Comparison of ENCODE assay signal across 20 mouse cellular contexts in genomic region chr12:95994963-95995362, GRCm38 (mm10).
DNase-seq lines count a peak whose midpoint lies in the region; ATAC-seq and TF ChIP-seq lines count a peak whose summit lies in the region.
"Had no signal": no experiment of that assay in that cellular context is flagged by ENCODE, and none has a peak within 500 bp of the region (broad histone marks: within the 10 kb centered on the region; RNA-seq: fewer than 3 reads in every experiment).

No protein-coding gene starts in this region.

- 16% methylated on average over 2 of the region's 2 CpGs for WGBS in limb, embryonic 14.5 days

- H3K4me2 ChIP-seq in limb, embryonic 14.5 days (replicated peaks; ENCODE audit: low read depth, low read length, severe bottlenecking): no peak overlapping the region
- H3K4me2 ChIP-seq: embryonic facial prominence, embryonic 12.5 days; forebrain, embryonic 13.5 days; heart, embryonic 13.5 days; hindbrain, embryonic 12.5 days had no signal

- ATAC-seq in limb, embryonic 14.5 days (ENCODE audit: low FRiP score, low read depth): peak; percentile 84
- ATAC-seq: forebrain, embryonic 13.5 days; hindbrain, embryonic 16.5 days; inflammation-experienced regulatory T-cells, adult 6 months had no signal

- peak; percentile 1 to 2 for DNase-seq in cerebellum, postnatal 10 days
- no peak for DNase-seq in cerebellum, adult 11-12 months
- DNase-seq in ovary, adult 18-20 months (ENCODE audit: low spot score): peak; percentile 1
- no peak for DNase-seq in ovary, postnatal 36 days (ENCODE audit: low spot score)
- DNase-seq in limb, embryonic 14.5 days (ENCODE audit: low spot score): peak; percentile 72
- DNase-seq in right cerebral cortex, postnatal 10 days (ENCODE audit: low spot score in 2 of 2): no peak
- no peak for DNase-seq in thymus, postnatal 14 days
- DNase-seq: adrenal gland, postnatal 25 days; cerebellum, adult 2 months; cerebellum, postnatal 14 days; embryo, embryonic 11 days; gastrocnemius, adult 2 months; gastrocnemius, postnatal 25 days; heart, postnatal 4 days had no signal

- H3K4me3 ChIP-seq in limb, embryonic 14.5 days (replicated peaks; ENCODE audit: low read length): no peak overlapping the region
- H3K4me3 ChIP-seq: embryonic facial prominence, embryonic 12.5 days; forebrain, embryonic 13.5 days; gastrocnemius, adult 2 months; heart, embryonic 13.5 days; hindbrain, embryonic 12.5 days had no signal

- H3K27ac ChIP-seq in limb, embryonic 14.5 days (replicated peaks; ENCODE audit: low read depth, low read length): no peak overlapping the region
- H3K27ac ChIP-seq: embryonic facial prominence, embryonic 12.5 days; forebrain, embryonic 13.5 days; gastrocnemius, adult 2 months; heart, embryonic 13.5 days; hindbrain, embryonic 12.5 days had no signal

- TF ChIP-seq POLR2A in limb, embryonic 14.5 days (IDR thresholded peaks at IDR 0.05; ENCODE audit: borderline replicate concordance, extremely low read depth, insufficient read depth, insufficient read length): no peak

- no peaks in the 10 kb centered on the region for H3K9me3 ChIP-seq in limb, embryonic 14.5 days (ENCODE audit: control insufficient read depth, low read length)
- H3K9me3 ChIP-seq: embryonic facial prominence, embryonic 12.5 days; forebrain, embryonic 13.5 days; heart, embryonic 13.5 days; hindbrain, embryonic 12.5 days had no signal

- H3K9ac ChIP-seq in limb, embryonic 14.5 days (ENCODE audit: low read depth, low read length, severe bottlenecking): no peak overlapping the region
- H3K9ac ChIP-seq: embryonic facial prominence, embryonic 12.5 days; forebrain, embryonic 13.5 days; heart, embryonic 13.5 days; hindbrain, embryonic 12.5 days had no signal

- H3K36me3 ChIP-seq in limb, embryonic 14.5 days (ENCODE audit: control insufficient read depth, insufficient read depth, low read length): no peaks in the 10 kb centered on the region
- H3K36me3 ChIP-seq: embryonic facial prominence, embryonic 12.5 days; heart, embryonic 13.5 days; hindbrain, embryonic 12.5 days had no signal

- H3K27me3 ChIP-seq in limb, embryonic 14.5 days (ENCODE audit: control insufficient read depth, insufficient read depth, low read length): no peaks in the 10 kb centered on the region
- H3K27me3 ChIP-seq: embryonic facial prominence, embryonic 12.5 days; forebrain, embryonic 13.5 days; heart, embryonic 13.5 days; hindbrain, embryonic 12.5 days had no signal

- H3K4me1 ChIP-seq in limb, embryonic 14.5 days (ENCODE audit: control insufficient read depth, insufficient read depth, low read length): peaks cover 10% of the 10 kb centered on the region; the same call in 1 of the 2 replicates
- H3K4me1 ChIP-seq: forebrain, embryonic 13.5 days; heart, embryonic 13.5 days; hindbrain, embryonic 12.5 days had no signal

Comparison
In these comparisons a context has a peak if more than half of its experiments do, and no peak if none do; other contexts are left out.
1. DNase-seq: peak in cerebellum, postnatal 10 days (2 of 2), ovary, adult 18-20 months (single experiment) and limb, embryonic 14.5 days (single experiment); none in cerebellum, adult 11-12 months (single experiment), ovary, postnatal 36 days (single experiment), right cerebral cortex, postnatal 10 days (0 of 2) and thymus, postnatal 14 days (single experiment).